Mouse (Mus musculus) intestine, postnatal 0 days (tissue): ENCODE results near the gene Slc7a7. TPM values are rescaled to one million over a fixed set of nuclear protein-coding genes. Genes with fewer than 3 reads are reported as not detected.

Source experiments
- ATAC-seq: fragments of 200-750 bp; cut with Nextera tagmentation; 2 replicates; pipeline ENCODE4 v1.8.0; 2017; ENCODE audit warnings: mild to moderate bottlenecking, moderate TSS enrichment, moderate library complexity
- H3K27ac ChIP-seq: fragments of 300-500 bp; sonication (generic); 2 replicates; pipeline ENCODE4 v1.5.1; 2014; ENCODE audit warnings: mild to moderate bottlenecking, low read depth, low read length, moderate library complexity
- H3K27me3 ChIP-seq: fragments of 300-500 bp; sonication (generic); replicated peaks from 2 replicates; pipeline ENCODE4 v1.6.1; 2014; ENCODE audit warnings: low read length, mixed read lengths; ENCODE audit not compliant: control insufficient read depth, insufficient read depth
- H3K36me3 ChIP-seq: fragments of 300-500 bp; sonication (generic); 2 replicates; pipeline ENCODE4 v1.6.1; 2014; ENCODE audit warnings: mild to moderate bottlenecking, moderate library complexity; ENCODE audit not compliant: control insufficient read depth, insufficient read depth
- H3K4me1 ChIP-seq: fragments of 300-500 bp; sonication (generic); replicated peaks from 2 replicates; pipeline ENCODE4 v1.6.1; 2014; ENCODE audit warnings: antibody characterized with exemption, low read length, mixed read lengths; ENCODE audit not compliant: control insufficient read depth, insufficient read depth
- H3K4me2 ChIP-seq: fragments of 300-500 bp; sonication (generic); replicated peaks from 2 replicates; pipeline ENCODE4 v1.6.1; 2014; ENCODE audit warnings: low read depth, mild to moderate bottlenecking, moderate library complexity
- H3K4me3 ChIP-seq: fragments of 300-500 bp; sonication (generic); 2 replicates; pipeline ENCODE4 v1.5.1; 2014; ENCODE audit warnings: low read depth, low read length
- H3K9ac ChIP-seq: fragments of 300-500 bp; sonication (generic); 2 replicates; pipeline ENCODE4 v1.6.1; 2014; ENCODE audit warnings: mild to moderate bottlenecking, low read depth, low read length
- H3K9me3 ChIP-seq: fragments of 300-500 bp; sonication (generic); 2 replicates; pipeline ENCODE4 v1.6.1; 2016; ENCODE audit warnings: mixed run types; ENCODE audit not compliant: control insufficient read depth
- CTCF ChIP-seq: sonication (generic); IDR thresholded peaks from 2 replicates; pipeline ENCODE4 v1.5.1; 2016; ENCODE audit warnings: low read depth, mild to moderate bottlenecking, control low read depth, antibody characterized with exemption, moderate library complexity
- WGBS: fragments of 180-500 bp; shearing (Covaris S2); extraction: QIAGEN DNeasy Blood & Tissue Kit; methylation state at CpG from one replicate; pipeline ENCODE4 v1.1.7; 2014; 5-methylcytosine and 5-hydroxymethylcytosine counted together
- polyA plus RNA-seq: library from polyadenylated mRNA; unstranded; fragments of >200 nt; fragmentation: Nextera tagmentation; extraction: Ambion mirVana; gene quantifications from 2 replicates; pipeline ENCODE4 v1.2.1, GENCODE M21; 2015

Gene Slc7a7
- polyA plus RNA-seq, 1 experiment from 2014 or later, result 188 TPM

GRCm38 (mm10) chr14:54412629-54413170, 4.9 kb downstream of the Slc7a7 start:
- Histone ChIP-seq H3K9ac (peak overlapping the region; percentile 5; the same call in 1 of the 2 replicates), H3K4me1 (no peaks in the 10 kb centered on the region; the same call in 1 of the 2 replicates), H3K4me3 (no peak overlapping the region), H3K27me3 (no peaks in the 10 kb centered on the region), H3K27ac (peak overlapping the region; percentile 16; the same call in 1 of the 2 replicates), H3K36me3 (no peaks in the 10 kb centered on the region), H3K4me2 (peak overlapping the region; percentile 33; the same call in 1 of the 2 replicates), H3K9me3 (no peaks in the 10 kb centered on the region)
- peak; percentile 97 for TF ChIP-seq CTCF
- 56% methylated on average over 2 of the region's 2 CpGs for WGBS
- no peak for ATAC-seq

- H3K4me1 ChIP-seq, result no peaks in the 10 kb centered on the region
- H3K4me3 ChIP-seq, result no peak overlapping the region
- no peak overlapping the region for H3K4me2 ChIP-seq
- no peak overlapping the region for H3K9ac ChIP-seq
- 69% methylated on average over 9 of the region's 9 CpGs for WGBS
- no peaks in the 10 kb centered on the region for H3K36me3 ChIP-seq
- 0 out of 2 replicates have a peak overlapping the region, but pooled peaks have one; percentile 21 for H3K27ac ChIP-seq
- no peak for TF ChIP-seq CTCF
- no peaks in the 10 kb centered on the region for H3K27me3 ChIP-seq
- no peaks in the 10 kb centered on the region for H3K9me3 ChIP-seq
- ATAC-seq, result no peak
These were observed 5.5 kb downstream of the Slc7a7 start for GRCm38 (mm10) chr14:54412000-54412576.

- no peaks in the 10 kb centered on the region for H3K4me1 ChIP-seq
- H3K36me3 ChIP-seq, result peaks cover 9% of the 10 kb centered on the region; the same call in 1 of the 2 replicates
- H3K9me3 ChIP-seq, result no peaks in the 10 kb centered on the region
- peak overlapping the region; percentile 95 for H3K27ac ChIP-seq
- TF ChIP-seq CTCF, result no peak
- H3K27me3 ChIP-seq, result no peaks in the 10 kb centered on the region
- H3K9ac ChIP-seq, result peak overlapping the region; percentile 71
- WGBS, result 23% methylated on average over 17 of the region's 17 CpGs
- peak; percentile 86 for ATAC-seq
- H3K4me3 ChIP-seq, result peak overlapping the region; percentile 46
- peak overlapping the region; percentile 70 for H3K4me2 ChIP-seq
These were observed 7.4 kb downstream of the Slc7a7 start for GRCm38 (mm10) chr14:54409980-54410810.

- H3K9me3 ChIP-seq, result no peaks in the 10 kb centered on the region
- peak overlapping the region; percentile 95 for H3K27ac ChIP-seq
- WGBS, result 43% methylated on average over 7 of the region's 7 CpGs
- no peak for TF ChIP-seq CTCF
- no peaks in the 10 kb centered on the region for H3K4me1 ChIP-seq
- H3K27me3 ChIP-seq, result no peaks in the 10 kb centered on the region
- H3K4me3 ChIP-seq, result peak overlapping the region; percentile 46
- ATAC-seq, result no peak
- H3K4me2 ChIP-seq, result peak overlapping the region; percentile 70
- peak overlapping the region; percentile 71 for H3K9ac ChIP-seq
- peaks cover 12% of the 10 kb centered on the region; the same call in 1 of the 2 replicates for H3K36me3 ChIP-seq
These were observed 8.4 kb downstream of the Slc7a7 start for GRCm38 (mm10) chr14:54409057-54409645.

GRCm38 (mm10) chr14:54408336-54409056, 9.1 kb downstream of the Slc7a7 start:
- peaks cover 2% of the 10 kb centered on the region; the same call in 1 of the 2 replicates for H3K4me1 ChIP-seq
- no peak; the same call in 1 of the 2 replicates for ATAC-seq
- no peaks in the 10 kb centered on the region for H3K9me3 ChIP-seq
- H3K4me3 ChIP-seq, result peak overlapping the region; percentile 46
- TF ChIP-seq CTCF, result peak; percentile 76
- H3K36me3 ChIP-seq, result peaks cover 12% of the 10 kb centered on the region; the same call in 1 of the 2 replicates
- H3K27me3 ChIP-seq, result no peaks in the 10 kb centered on the region
- 51% methylated on average over 25 of the region's 25 CpGs for WGBS
- H3K9ac ChIP-seq, result peak overlapping the region; percentile 71
- H3K4me2 ChIP-seq, result peak overlapping the region; percentile 70
- peak overlapping the region; percentile 95 for H3K27ac ChIP-seq
